Mouse (Mus musculus): ENCODE results near the gene Rxra. TPM values are rescaled to one million over a fixed set of nuclear protein-coding genes. Genes with fewer than 3 reads are reported as not detected.
A peak's percentile ranks its signal among the peaks of the same experiment; 100 is the strongest.

The Rxra gene
- total and polyA plus RNA-seq, 2 experiments from 2014 or later: 3.9 to 32.5 TPM

DNA sequence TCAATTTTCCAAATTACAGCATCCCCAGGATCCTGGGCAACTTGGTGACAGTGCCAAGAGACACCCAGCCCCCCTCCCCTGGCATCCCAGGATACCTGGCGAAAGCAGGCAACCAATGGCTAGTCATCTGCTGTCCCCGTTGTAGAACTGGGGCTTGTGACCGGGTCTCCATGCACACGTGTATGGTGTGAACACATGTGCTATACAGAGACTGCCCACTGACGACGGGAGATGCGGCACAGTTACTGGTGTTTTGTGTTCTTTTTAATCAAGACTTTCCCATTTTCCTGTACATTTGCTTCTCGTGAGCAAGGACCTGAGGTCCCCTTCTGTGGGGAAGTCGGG is 85.7 kb downstream of the Rxra start:
- no peak for ATAC-seq
- Histone ChIP-seq H3K36me3 (ENCODE audit: insufficient read depth, low read length) (no peaks in the 10 kb centered on the region), H3K4me3 (ENCODE audit: low read length) (no peak overlapping the region), H3K4me1 (ENCODE audit: insufficient read depth, low read length) (peaks cover 18% of the 10 kb centered on the region), H3K27me3 (ENCODE audit: insufficient read depth, low read length) (no peaks in the 10 kb centered on the region), H3K27ac (no peak overlapping the region), H3K9ac (replicated peaks; ENCODE audit: low read length) (no peak overlapping the region), H3K9me3 (ENCODE audit: low read length) (no peaks in the 10 kb centered on the region), H3K4me2 (ENCODE audit: low read depth, low read length) (no peak overlapping the region)
- 74% methylated on average over 9 of the region's 9 CpGs for WGBS
- no peak for DNase-seq (ENCODE audit: low spot score)
- TF ChIP-seq CTCF (IDR thresholded peaks at IDR 0.05; ENCODE audit: low read depth): no peak

DNA sequence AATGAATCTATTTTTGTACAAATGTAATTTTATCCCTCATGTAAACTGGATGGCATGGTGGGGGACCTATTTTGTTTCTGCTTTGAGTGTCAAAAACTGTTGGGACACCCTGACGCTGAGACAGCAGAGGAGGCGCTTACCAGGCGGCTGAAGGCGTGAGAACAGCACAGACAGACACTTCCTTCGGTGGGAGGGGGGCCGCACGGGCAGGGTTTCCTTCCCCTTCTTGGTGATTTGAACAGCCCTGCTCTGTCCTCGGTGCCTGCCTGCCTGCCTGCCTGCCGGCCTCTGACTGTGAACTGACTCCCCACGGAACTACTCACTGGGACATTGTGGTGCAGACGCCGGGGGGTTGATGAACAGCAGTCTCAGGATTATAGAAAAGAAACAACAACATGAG is 86.3 kb downstream of the Rxra start:
- H3K36me3 ChIP-seq (ENCODE audit: insufficient read depth, low read length): no peaks in the 10 kb centered on the region
- no peak overlapping the region for H3K9ac ChIP-seq (replicated peaks; ENCODE audit: low read length)
- no peak overlapping the region for H3K27ac ChIP-seq
- TF ChIP-seq CTCF (IDR thresholded peaks at IDR 0.05; ENCODE audit: low read depth): no peak
- no peak overlapping the region for H3K4me2 ChIP-seq (ENCODE audit: low read depth, low read length)
- DNase-seq (ENCODE audit: low spot score) (no peak), ATAC-seq (no peak)
- no peak overlapping the region for H3K4me3 ChIP-seq (ENCODE audit: low read length)
- no peaks in the 10 kb centered on the region for H3K9me3 ChIP-seq (ENCODE audit: low read length)
- H3K27me3 ChIP-seq (ENCODE audit: insufficient read depth, low read length): no peaks in the 10 kb centered on the region
- 47% methylated on average over 12 of the region's 12 CpGs for WGBS
- H3K4me1 ChIP-seq (ENCODE audit: insufficient read depth, low read length): peaks cover 18% of the 10 kb centered on the region

DNA sequence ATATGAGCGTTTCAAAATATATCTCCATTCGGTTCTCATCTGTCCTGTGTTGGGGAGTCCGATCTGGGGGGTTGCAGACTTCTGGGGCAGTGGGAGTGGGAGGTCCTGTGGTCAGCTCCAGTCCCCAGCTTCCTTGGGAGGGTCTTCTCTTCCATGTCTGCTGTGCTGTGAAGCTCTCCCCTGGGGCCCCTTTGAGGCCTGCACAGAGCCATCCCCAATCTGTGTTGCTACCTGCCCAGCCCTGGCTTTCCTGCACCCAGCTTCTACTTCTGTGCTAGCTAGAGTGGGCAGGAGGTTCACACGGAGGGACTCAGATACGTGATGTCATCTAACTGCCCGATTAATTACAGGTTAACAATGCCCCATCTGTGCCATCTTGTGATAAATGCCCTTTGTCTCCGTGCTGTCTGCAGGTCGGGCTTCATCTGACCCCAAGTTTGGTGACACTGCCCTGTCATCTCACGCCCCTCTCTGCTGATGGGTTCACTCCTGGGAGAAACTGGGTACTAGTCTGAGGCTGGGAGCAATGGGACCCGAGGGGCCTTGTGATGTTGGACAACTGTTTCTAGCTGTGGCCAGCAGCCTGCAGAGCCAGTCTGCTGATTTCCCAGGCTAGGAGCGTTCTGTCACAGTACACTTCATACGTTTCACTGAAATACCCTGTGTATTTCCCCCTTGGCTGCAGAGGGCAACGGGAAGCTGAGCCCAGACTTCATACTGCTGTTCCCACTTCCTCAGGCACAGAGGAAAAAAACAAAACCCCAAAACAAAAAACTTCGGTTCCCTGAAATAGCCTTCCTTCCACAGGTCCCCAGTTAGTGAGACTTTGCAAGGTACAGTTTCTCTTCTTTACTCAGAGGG is 86.9 kb downstream of the Rxra start:
- Histone ChIP-seq H3K9ac (replicated peaks; ENCODE audit: low read length) (no peak overlapping the region), H3K4me2 (ENCODE audit: low read depth, low read length) (no peak overlapping the region), H3K27me3 (ENCODE audit: insufficient read depth, low read length) (no peaks in the 10 kb centered on the region), H3K9me3 (ENCODE audit: low read length) (no peaks in the 10 kb centered on the region), H3K36me3 (ENCODE audit: insufficient read depth, low read length) (no peaks in the 10 kb centered on the region), H3K27ac (no peak overlapping the region), H3K4me1 (ENCODE audit: insufficient read depth, low read length) (peaks cover 18% of the 10 kb centered on the region), H3K4me3 (ENCODE audit: low read length) (no peak overlapping the region)
- WGBS: 58% methylated on average over 14 of the region's 14 CpGs
- ATAC-seq (no peak), DNase-seq (ENCODE audit: low spot score) (no peak)
- no peak for TF ChIP-seq CTCF (IDR thresholded peaks at IDR 0.05; ENCODE audit: low read depth)

GRCm38 (mm10) chr2:27764256-27764936 is 88.2 kb downstream of the Rxra start:
- Histone ChIP-seq H3K27me3 (ENCODE audit: insufficient read depth, low read length) (no peaks in the 10 kb centered on the region), H3K36me3 (ENCODE audit: insufficient read depth, low read length) (no peaks in the 10 kb centered on the region), H3K4me3 (ENCODE audit: low read length) (no peak overlapping the region), H3K4me1 (ENCODE audit: insufficient read depth, low read length) (peaks cover 9% of the 10 kb centered on the region), H3K27ac (no peak overlapping the region), H3K9me3 (ENCODE audit: low read length) (no peaks in the 10 kb centered on the region), H3K4me2 (ENCODE audit: low read depth, low read length) (no peak overlapping the region), H3K9ac (replicated peaks; ENCODE audit: low read length) (no peak overlapping the region)
- no peak for TF ChIP-seq CTCF (IDR thresholded peaks at IDR 0.05; ENCODE audit: low read depth)
- peak; percentile 34 for ATAC-seq
- 21% methylated on average over 6 of the region's 6 CpGs for WGBS
- peak; percentile 73 for DNase-seq (ENCODE audit: low spot score)

GRCm38 (mm10) chr2:27764937-27765319 is 88.7 kb downstream of the Rxra start:
- TF ChIP-seq CTCF (IDR thresholded peaks at IDR 0.05; ENCODE audit: low read depth): peak; percentile 94
- Histone ChIP-seq H3K36me3 (ENCODE audit: insufficient read depth, low read length) (no peaks in the 10 kb centered on the region), H3K4me2 (ENCODE audit: low read depth, low read length) (no peak overlapping the region), H3K27ac (no peak overlapping the region), H3K9ac (replicated peaks; ENCODE audit: low read length) (0 out of 2 replicates have a peak overlapping the region, but pooled peaks have one; percentile 21), H3K27me3 (ENCODE audit: insufficient read depth, low read length) (no peaks in the 10 kb centered on the region), H3K4me3 (ENCODE audit: low read length) (no peak overlapping the region), H3K4me1 (ENCODE audit: insufficient read depth, low read length) (peaks cover 8% of the 10 kb centered on the region), H3K9me3 (ENCODE audit: low read length) (no peaks in the 10 kb centered on the region)
- ATAC-seq: peak; percentile 66
- DNase-seq (ENCODE audit: low spot score): peak; percentile 94
- WGBS: 25% methylated on average over 3 of the region's 3 CpGs

GRCm38 (mm10) chr2:27767773-27768172 is 91.5 kb downstream of the Rxra start:
- Histone ChIP-seq H3K9ac (replicated peaks; ENCODE audit: low read length) (no peak overlapping the region), H3K27me3 (ENCODE audit: insufficient read depth, low read length) (no peaks in the 10 kb centered on the region), H3K4me2 (ENCODE audit: low read depth, low read length) (no peak overlapping the region), H3K27ac (no peak overlapping the region), H3K4me3 (ENCODE audit: low read length) (no peak overlapping the region), H3K4me1 (ENCODE audit: insufficient read depth, low read length) (peaks cover 8% of the 10 kb centered on the region), H3K9me3 (ENCODE audit: low read length) (no peaks in the 10 kb centered on the region), H3K36me3 (ENCODE audit: insufficient read depth, low read length) (no peaks in the 10 kb centered on the region)
- 67% methylated on average over 7 of the region's 7 CpGs for WGBS
- no peak for DNase-seq (ENCODE audit: low spot score)
- TF ChIP-seq CTCF (IDR thresholded peaks at IDR 0.05; ENCODE audit: low read depth): no peak
- no peak for ATAC-seq

- H3K27ac ChIP-seq: no peak overlapping the region
- no peak overlapping the region for H3K4me3 ChIP-seq (ENCODE audit: low read length)
- no peaks in the 10 kb centered on the region for H3K36me3 ChIP-seq (ENCODE audit: insufficient read depth, low read length)
- no peaks in the 10 kb centered on the region for H3K9me3 ChIP-seq (ENCODE audit: low read length)
- H3K4me2 ChIP-seq (ENCODE audit: low read depth, low read length): no peak overlapping the region
- H3K27me3 ChIP-seq (ENCODE audit: insufficient read depth, low read length): no peaks in the 10 kb centered on the region
- DNase-seq (ENCODE audit: low spot score) (no peak), ATAC-seq (no peak)
- TF ChIP-seq CTCF (IDR thresholded peaks at IDR 0.05; ENCODE audit: low read depth): no peak
- peaks cover under 1% of the 10 kb centered on the region; the same call in 1 of the 2 replicates for H3K4me1 ChIP-seq (ENCODE audit: insufficient read depth, low read length)
- H3K9ac ChIP-seq (replicated peaks; ENCODE audit: low read length): 0 out of 2 replicates have a peak overlapping the region, but pooled peaks have one; percentile 9
- 44% methylated on average over 5 of the region's 5 CpGs for WGBS
These were observed 93.5 kb downstream of the Rxra start for GRCm38 (mm10) chr2:27769701-27770100.

Data from hindbrain, postnatal 0 days (tissue).